Mouse (Mus musculus) cerebellum, adult 11-12 months (tissue): ENCODE measurements at regions not wholly inside any gene's neighbourhood (a gene's known extent, or its start where the extent isn't known, plus 50 kb on each side); places are given as distances from the start of the nearest gene placed in this dataset.

Source experiments
- DNase-seq: peaks from one replicate; pipeline ENCODE4 v3.0.0; 2022

DNA sequence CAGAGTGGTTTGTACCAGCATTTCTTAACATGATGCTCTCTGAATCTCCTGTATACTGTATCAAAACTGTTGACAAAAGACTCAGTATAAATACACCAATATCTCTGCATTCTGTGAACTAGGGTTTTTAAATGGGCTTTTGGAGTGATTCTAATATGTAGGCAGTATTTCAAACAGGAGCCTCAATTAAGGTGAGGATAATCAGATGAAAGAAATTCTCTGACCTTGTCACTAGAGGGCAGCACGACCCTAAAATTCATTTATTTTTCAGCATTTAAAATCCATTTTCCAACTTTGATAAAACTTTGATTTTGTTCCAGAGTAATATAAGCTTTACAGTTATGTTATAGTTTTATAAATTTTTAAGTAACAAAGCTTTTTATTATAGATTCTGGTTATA lies 114.5 kb downstream of the Rfx6 start:
- DNase-seq: no peak

DNA sequence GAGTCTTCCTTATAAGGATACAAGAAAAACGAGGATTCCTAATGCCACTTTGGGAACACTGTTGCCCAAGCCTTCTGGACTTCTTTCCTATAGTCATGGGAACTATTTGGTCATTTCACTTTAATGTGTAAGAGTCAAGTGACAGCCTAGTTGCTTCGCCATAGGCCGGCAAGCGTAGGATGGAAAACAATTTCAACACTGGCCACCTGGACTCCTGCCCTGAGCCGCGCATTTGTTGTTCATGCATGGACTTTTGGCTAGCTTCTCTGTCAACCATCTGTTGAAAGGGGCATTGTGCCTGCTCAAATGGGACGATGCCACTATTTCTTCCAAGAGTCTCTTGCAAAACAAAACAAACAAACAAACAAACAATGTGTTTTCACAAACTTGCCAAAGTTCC lies 116.3 kb downstream of the Rfx6 start:
- peak; percentile 2 for DNase-seq

- DNase-seq: no peak
Observed at GRCm38 (mm10) chr10:51816626-51817025, 139.1 kb downstream of the Rfx6 start.

- DNase-seq: no peak
Observed at GRCm38 (mm10) chr10:51823900-51824299, 146.3 kb downstream of the Rfx6 start.

DNA sequence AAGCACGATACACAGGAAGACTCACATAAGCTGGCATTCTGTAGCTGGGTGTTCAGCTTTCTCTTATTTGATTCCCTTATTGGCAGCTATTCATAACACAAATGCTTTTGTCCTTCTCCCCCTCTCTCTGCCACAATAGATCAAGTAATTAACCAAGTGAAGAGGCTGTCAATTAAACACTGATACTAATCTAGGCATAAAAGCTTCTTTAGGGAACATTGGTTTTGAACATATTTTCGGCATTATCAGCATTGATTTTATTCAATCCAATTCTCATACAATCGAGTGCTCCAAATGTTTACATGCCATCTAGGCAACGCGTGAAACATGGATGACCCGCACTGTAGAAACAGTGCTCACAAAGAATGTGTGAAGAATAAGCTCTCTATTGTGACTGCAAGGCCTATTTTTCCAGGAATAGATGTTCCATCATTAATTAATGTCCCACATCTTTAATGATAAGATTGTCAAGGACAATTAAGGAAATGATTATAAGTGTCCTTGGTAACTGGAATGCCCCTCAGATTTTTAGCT lies 148.9 kb downstream of the Rfx6 start:
- DNase-seq: no peak

GRCm38 (mm10) chr10:51832459-51832858 lies 154.9 kb downstream of the Rfx6 start:
- DNase-seq: no peak

- no peak for DNase-seq
Observed at GRCm38 (mm10) chr10:51843099-51843498, 165.5 kb downstream of the Rfx6 start.

DNA sequence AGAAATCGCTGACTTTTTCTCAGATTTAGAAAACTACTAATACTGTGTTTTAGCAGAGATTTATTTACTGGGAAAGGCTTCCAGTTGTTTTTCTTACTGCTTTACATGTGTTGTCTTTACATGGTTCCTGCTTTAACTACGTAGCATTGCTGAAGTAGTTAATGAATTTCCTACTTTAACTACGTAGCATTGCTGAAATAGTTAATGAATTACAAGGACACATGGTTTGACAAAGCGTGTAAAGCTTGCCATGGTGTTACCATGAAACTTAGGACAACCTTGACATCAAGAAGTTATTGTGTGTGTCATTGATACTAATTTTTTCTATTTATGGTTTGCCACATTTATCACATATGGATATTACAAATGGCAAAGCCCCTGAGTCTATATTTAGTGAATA lies 168.7 kb downstream of the Rfx6 start:
- DNase-seq: no peak

GRCm38 (mm10) chr10:51869409-51869808 lies 152.9 kb upstream of the Vgll2 start:
- no peak for DNase-seq

GRCm38 (mm10) chr10:51911066-51911691 lies 111.1 kb upstream of the Vgll2 start:
- DNase-seq: no peak

DNA sequence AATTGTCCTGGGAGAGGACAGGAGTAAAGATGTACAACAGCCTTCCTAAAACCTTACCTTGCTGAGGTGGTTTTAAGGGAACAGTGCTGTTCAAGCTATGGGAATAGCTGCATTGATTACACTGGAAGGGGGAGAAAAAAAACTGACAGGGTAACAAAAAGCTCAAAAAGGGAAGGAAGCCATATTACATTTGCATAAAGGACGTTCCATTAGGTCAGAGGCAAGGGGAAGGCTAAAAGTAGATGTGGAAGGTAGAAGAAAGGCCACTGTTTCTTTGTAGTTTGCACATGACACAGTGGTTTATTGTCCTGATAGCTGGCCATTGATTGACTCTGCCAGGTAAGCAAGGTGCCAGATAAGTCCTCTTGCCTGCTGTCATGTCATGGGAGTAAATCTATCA lies 110.2 kb upstream of the Vgll2 start:
- no peak for DNase-seq

DNA sequence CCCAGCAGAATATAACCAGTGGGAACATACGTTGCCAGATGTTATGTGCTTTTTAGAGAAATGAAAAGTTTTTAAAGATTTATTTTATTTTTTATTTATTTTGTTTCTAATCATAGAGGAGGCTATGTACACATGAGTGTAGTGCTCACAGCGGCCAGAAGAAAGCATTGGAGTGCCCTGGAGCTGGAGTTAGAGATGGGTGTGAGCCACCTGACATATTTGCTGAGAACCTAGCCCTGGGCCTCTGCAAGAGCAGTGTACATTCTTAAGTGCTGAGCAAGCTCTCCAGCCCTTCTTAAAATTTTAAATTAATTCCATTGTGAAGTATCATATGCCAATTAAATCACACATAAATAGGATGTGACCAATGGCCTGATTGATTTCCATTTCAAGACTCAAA lies 95.7 kb upstream of the Vgll2 start:
- no peak for DNase-seq

GRCm38 (mm10) chr10:51929341-51929740 lies 93.0 kb upstream of the Vgll2 start:
- DNase-seq: no peak

- DNase-seq: no peak
Observed at GRCm38 (mm10) chr10:51930266-51930665, 92.0 kb upstream of the Vgll2 start.

DNA sequence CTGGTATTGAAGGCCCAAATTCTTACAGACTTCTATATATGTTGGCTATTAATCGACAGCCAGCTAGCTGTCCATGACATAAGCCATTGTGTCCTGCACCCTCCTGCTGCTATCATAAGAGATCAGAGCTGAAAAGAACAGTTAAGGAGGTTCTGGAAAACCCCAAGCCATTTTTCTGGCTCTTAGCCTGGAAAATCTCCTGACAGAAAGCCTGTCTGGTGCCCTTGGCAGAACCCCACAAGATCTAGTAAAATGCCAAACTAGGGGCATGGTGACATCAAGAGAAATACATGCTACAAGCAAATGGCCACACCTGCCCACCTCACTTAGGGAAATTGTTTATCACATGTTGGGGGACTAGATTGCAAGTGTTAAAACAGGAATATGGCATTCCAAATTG lies 91.6 kb upstream of the Vgll2 start:
- DNase-seq: no peak

DNA sequence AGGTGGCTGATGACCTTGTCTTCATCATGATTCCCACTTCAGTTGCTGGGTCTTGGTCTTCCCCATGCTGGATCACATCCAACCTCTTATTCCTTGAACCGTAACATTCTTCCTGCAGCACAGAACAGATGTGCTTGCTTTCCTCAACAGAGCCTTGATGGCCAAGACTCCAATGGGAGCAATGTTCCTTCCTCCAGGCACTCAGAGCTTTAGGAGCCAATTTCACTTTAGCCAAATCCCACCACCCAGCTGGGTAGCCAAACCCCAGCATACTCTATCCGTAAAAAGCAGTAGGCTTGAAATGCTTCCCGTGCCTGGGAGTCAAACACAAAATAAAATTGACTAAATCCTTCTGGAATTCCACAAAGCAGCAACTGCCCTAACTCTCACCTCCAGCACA lies 86.8 kb upstream of the Vgll2 start:
- DNase-seq: no peak

DNA sequence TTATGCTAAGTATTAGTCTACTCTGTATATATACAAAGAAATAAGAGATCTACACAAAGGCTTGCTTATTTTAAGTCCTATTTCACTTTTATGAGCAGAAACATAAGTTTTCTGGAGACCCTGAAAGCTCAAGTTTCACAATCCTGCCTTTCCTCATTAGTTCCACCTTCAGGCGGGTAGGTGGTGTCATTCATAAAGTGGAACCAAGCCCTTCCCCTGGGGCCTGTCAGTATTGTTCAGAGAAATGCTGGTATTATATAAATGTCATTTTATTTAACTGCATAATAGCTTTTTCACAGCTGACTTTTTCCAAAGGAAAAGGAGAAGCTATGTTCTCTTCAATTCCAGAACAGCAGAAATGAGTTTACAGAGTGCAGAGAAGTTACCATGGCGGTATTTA lies 81.1 kb upstream of the Vgll2 start:
- no peak for DNase-seq

- no peak for DNase-seq
Observed at GRCm38 (mm10) chr10:51945701-51946100, 76.6 kb upstream of the Vgll2 start.

GRCm38 (mm10) chr10:51946189-51946588 lies 76.1 kb upstream of the Vgll2 start:
- DNase-seq: no peak

- no peak for DNase-seq
Observed at GRCm38 (mm10) chr10:51946881-51947280, 75.4 kb upstream of the Vgll2 start.

GRCm38 (mm10) chr10:51950016-51950415 lies 72.3 kb upstream of the Vgll2 start:
- DNase-seq: no peak

DNA sequence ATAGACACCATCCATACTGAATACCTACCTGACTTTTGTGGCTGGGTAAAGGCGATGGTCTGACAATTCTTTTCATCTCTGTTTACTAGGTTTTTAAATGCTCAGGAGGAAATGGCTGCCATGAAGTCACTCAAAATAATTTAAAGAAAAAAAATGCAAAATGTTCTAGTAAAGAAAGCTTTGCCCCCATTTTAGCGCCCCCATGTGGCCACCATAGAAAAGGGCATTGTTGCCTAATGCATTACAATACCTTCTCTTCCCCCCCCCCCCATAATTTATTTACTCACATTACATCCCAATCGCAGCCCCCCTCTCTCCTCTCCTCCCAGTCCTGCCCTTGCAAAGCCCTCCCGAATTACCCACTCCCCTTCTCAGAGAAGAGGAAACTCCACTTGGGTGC lies 70.3 kb upstream of the Vgll2 start:
- no peak for DNase-seq

DNA sequence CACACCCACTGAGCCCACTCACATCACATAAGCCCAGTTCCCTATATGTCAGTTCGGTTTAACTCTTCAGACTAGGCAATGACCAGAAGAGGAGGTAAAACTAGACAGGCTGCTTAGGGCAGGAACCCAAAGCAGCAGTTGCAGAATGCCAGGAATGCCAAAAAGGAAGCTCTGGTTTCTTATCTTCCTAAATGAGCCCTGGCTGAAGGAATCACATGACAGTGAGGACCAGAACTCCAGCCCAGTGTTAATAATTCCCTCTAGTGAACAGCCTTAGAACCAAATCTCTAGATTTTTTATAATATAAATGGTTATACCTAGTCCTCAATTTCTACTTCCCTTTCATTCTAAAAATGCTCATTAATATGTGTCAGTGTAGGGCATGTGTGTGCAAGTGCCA lies 65.8 kb upstream of the Vgll2 start:
- no peak for DNase-seq

- DNase-seq: no peak
Observed at GRCm38 (mm10) chr10:51961497-51961896, 60.8 kb upstream of the Vgll2 start.

GRCm38 (mm10) chr10:51963671-51964070 lies 58.6 kb upstream of the Vgll2 start:
- DNase-seq: no peak
